Mouse (Mus musculus): ENCODE results near the gene Ms4a4d.
"Not testable (repeated sequence)": the region's sequence is repeated elsewhere in the genome, so short reads cannot be mapped to it uniquely, and the experiment has no call there.

Ms4a4d gene

GRCm38 (mm10) chr19:11536593-11536992 is at the start of gene Ms4a4d:
TSS of gene Ms4a4d (plus strand) at chr19:11536801.
- no peak for DNase-seq (ENCODE audit: low spot score in 2 of 2)

GRCm38 (mm10) chr19:11491406-11492189 is 45.0 kb upstream of the Ms4a4d start:
- DNase-seq (ENCODE audit: low spot score in 2 of 2) = peak in 1 of 2 experiments; percentile 20

- no peak for DNase-seq (ENCODE audit: low spot score in 2 of 2)
These were observed 43.9 kb upstream of the Ms4a4d start for GRCm38 (mm10) chr19:11492671-11493070.

- DNase-seq (ENCODE audit: low spot score in 2 of 2) = no peak
These were observed 42.1 kb upstream of the Ms4a4d start for GRCm38 (mm10) chr19:11494519-11494918.

- DNase-seq (ENCODE audit: low spot score in 2 of 2) = no peak
These were observed 40.2 kb upstream of the Ms4a4d start for GRCm38 (mm10) chr19:11496361-11496760.

- not testable (repeated sequence) for DNase-seq (ENCODE audit: low spot score in 2 of 2)
These were observed 39.3 kb upstream of the Ms4a4d start for GRCm38 (mm10) chr19:11497300-11497699.

GRCm38 (mm10) chr19:11500796-11501195 is 35.8 kb upstream of the Ms4a4d start:
- DNase-seq (ENCODE audit: low spot score in 2 of 2) = no peak

GRCm38 (mm10) chr19:11501326-11501725 is 35.3 kb upstream of the Ms4a4d start:
- no peak for DNase-seq (ENCODE audit: low spot score in 2 of 2)

- no peak for DNase-seq (ENCODE audit: low spot score in 2 of 2)
These were observed 31.7 kb upstream of the Ms4a4d start for GRCm38 (mm10) chr19:11504857-11505256.

- DNase-seq (ENCODE audit: low spot score in 2 of 2) = no peak
These were observed 23.1 kb upstream of the Ms4a4d start for GRCm38 (mm10) chr19:11513458-11513857.

GRCm38 (mm10) chr19:11516246-11516645 is 20.4 kb upstream of the Ms4a4d start, which contains the start of gene Ms4a6b:
TSS of gene Ms4a6b (plus strand) at chr19:11516512.
- no peak for DNase-seq (ENCODE audit: low spot score in 2 of 2)

- no peak for DNase-seq (ENCODE audit: low spot score in 2 of 2)
These were observed 19.8 kb upstream of the Ms4a4d start for GRCm38 (mm10) chr19:11516845-11517244.

GRCm38 (mm10) chr19:11517373-11517772 is 19.2 kb upstream of the Ms4a4d start:
- DNase-seq (ENCODE audit: low spot score in 2 of 2) = not testable (repeated sequence)

GRCm38 (mm10) chr19:11518356-11518755 is 18.2 kb upstream of the Ms4a4d start:
- not testable (repeated sequence) for DNase-seq (ENCODE audit: low spot score in 2 of 2)

GRCm38 (mm10) chr19:11520146-11520545 is 16.5 kb upstream of the Ms4a4d start:
- DNase-seq (ENCODE audit: low spot score in 2 of 2) = no peak

GRCm38 (mm10) chr19:11533421-11533820 is 3.2 kb upstream of the Ms4a4d start:
- DNase-seq (ENCODE audit: low spot score in 2 of 2) = no peak

GRCm38 (mm10) chr19:11533888-11534445 is 2.6 kb upstream of the Ms4a4d start:
- no peak for DNase-seq (ENCODE audit: low spot score in 2 of 2)

- no peak for DNase-seq (ENCODE audit: low spot score in 2 of 2)
These were observed 735 bp downstream of the Ms4a4d start for GRCm38 (mm10) chr19:11537336-11537735.

- not testable (repeated sequence) for DNase-seq (ENCODE audit: low spot score in 2 of 2)
These were observed 3.7 kb downstream of the Ms4a4d start for GRCm38 (mm10) chr19:11540166-11540821.

GRCm38 (mm10) chr19:11544383-11544782 is 7.8 kb downstream of the Ms4a4d start:
- not testable (repeated sequence) for DNase-seq (ENCODE audit: low spot score in 2 of 2)

GRCm38 (mm10) chr19:11547911-11548310 is 11.3 kb downstream of the Ms4a4d start:
- DNase-seq (ENCODE audit: low spot score in 2 of 2) = no peak

- no peak for DNase-seq (ENCODE audit: low spot score in 2 of 2)
These were observed 18.1 kb downstream of the Ms4a4d start for GRCm38 (mm10) chr19:11554726-11555125.

GRCm38 (mm10) chr19:11559560-11559959 is 23.0 kb downstream of the Ms4a4d start:
- DNase-seq (ENCODE audit: low spot score in 2 of 2) = not testable (repeated sequence)

All from spleen, postnatal 4 days (tissue).